Mouse (Mus musculus) heart, embryonic 16.5 days (tissue): Measurements from ENCODE around the gene Olfr1188. TPM values are rescaled to one million over a fixed set of nuclear protein-coding genes. Genes with fewer than 3 reads are reported as not detected.
"Not testable (repeated sequence)": the region's sequence is repeated elsewhere in the genome, so short reads cannot be mapped to it uniquely, and the experiment has no call there.

ENCODE experiments used
- ATAC-seq: fragments of 200-750 bp; cut with Nextera tagmentation; replicated peaks from 2 replicates; pipeline ENCODE4 v1.8.0; 2017; ENCODE audit warnings: moderate number of reproducible peaks; ENCODE audit not compliant: insufficient read depth, low FRiP score; ENCODE audit errors: extremely low read depth
- H3K27ac ChIP-seq: fragments of 300-500 bp; sonication (generic); 2 replicates; pipeline ENCODE4 v1.5.1; 2014; ENCODE audit warnings: mild to moderate bottlenecking, low read length, control low read depth, moderate library complexity
- H3K27me3 ChIP-seq: fragments of 300-500 bp; sonication (generic); 2 replicates; pipeline ENCODE4 v1.6.1; 2014; ENCODE audit warnings: low read length, mixed read lengths; ENCODE audit not compliant: control insufficient read depth, insufficient read depth
- H3K36me3 ChIP-seq: fragments of 300-500 bp; sonication (generic); 2 replicates; pipeline ENCODE4 v1.6.1; 2014; ENCODE audit not compliant: control insufficient read depth, insufficient read depth
- H3K4me1 ChIP-seq: fragments of 300-500 bp; sonication (generic); 2 replicates; pipeline ENCODE4 v1.6.1; 2014; ENCODE audit warnings: low read length, mixed read lengths; ENCODE audit not compliant: control insufficient read depth, insufficient read depth
- H3K4me2 ChIP-seq: fragments of 300-500 bp; sonication (generic); 2 replicates; pipeline ENCODE4 v1.6.1; 2014; ENCODE audit warnings: low read depth, mild to moderate bottlenecking, control low read depth, low read length
- H3K4me3 ChIP-seq: fragments of 300-500 bp; sonication (generic); 2 replicates; pipeline ENCODE4 v1.5.1; 2014; ENCODE audit warnings: mild to moderate bottlenecking, control low read depth, low read length
- H3K9ac ChIP-seq: fragments of 300-500 bp; sonication (generic); 2 replicates; pipeline ENCODE4 v1.6.1; 2014; ENCODE audit warnings: low read length, control low read depth
- H3K9me3 ChIP-seq: fragments of 300-500 bp; sonication (generic); replicated peaks from 2 replicates; pipeline ENCODE4 v1.6.1; 2016; ENCODE audit warnings: low read length; ENCODE audit not compliant: control insufficient read depth
- WGBS: fragments of 180-500 bp; shearing (Covaris S2); extraction: QIAGEN DNeasy Blood & Tissue Kit; methylation state at CpG from one replicate; pipeline ENCODE4 v1.1.7; 2014; 5-methylcytosine and 5-hydroxymethylcytosine counted together
- polyA plus RNA-seq: library from polyadenylated mRNA; unstranded; fragments of >200 nt; fragmentation: Nextera tagmentation; extraction: Ambion mirVana; gene quantifications from 2 replicates; pipeline ENCODE4 v1.2.1, GENCODE M21; 2015

Gene Olfr1188
- polyA plus RNA-seq = not detected in 2 replicates

DNA sequence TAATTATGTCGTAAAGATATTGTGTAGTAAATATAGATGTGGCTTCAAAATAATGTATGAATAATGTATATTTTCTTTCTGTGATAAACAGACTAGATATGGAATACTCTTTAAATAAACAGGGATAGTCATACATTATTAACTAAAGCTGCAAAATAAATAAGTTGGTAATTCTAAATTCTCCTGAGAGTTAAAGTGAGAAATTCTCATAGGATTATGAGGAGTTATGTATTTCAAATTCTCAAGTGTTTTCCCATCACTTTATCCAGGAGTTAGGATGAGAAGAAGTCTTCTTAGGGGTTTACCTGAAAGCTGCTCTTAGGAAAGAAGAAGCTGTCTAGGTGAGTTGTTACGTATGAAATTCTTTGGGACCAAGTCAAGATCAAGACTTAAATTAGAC, at the start of gene Olfr1188:
Gene Olfr1188, plus strand, starts transcription at position 301 of the 400 bp plus-strand sequence.
- H3K9me3 ChIP-seq = no peaks in the 10 kb centered on the region; the same call in 1 of the 2 replicates
- WGBS = 74% methylated on average over 2 of the region's 2 CpGs
- H3K36me3 ChIP-seq = no peaks in the 10 kb centered on the region
- no peaks in the 10 kb centered on the region for H3K4me1 ChIP-seq
- ATAC-seq = no peak
- no peaks in the 10 kb centered on the region for H3K27me3 ChIP-seq
- no peak within 1 kb of the TSS for H3K4me2 ChIP-seq
- no peak within 1 kb of the TSS for H3K9ac ChIP-seq
- no peak within 1 kb of the TSS for H3K27ac ChIP-seq
- no peak within 1 kb of the TSS for H3K4me3 ChIP-seq

DNA sequence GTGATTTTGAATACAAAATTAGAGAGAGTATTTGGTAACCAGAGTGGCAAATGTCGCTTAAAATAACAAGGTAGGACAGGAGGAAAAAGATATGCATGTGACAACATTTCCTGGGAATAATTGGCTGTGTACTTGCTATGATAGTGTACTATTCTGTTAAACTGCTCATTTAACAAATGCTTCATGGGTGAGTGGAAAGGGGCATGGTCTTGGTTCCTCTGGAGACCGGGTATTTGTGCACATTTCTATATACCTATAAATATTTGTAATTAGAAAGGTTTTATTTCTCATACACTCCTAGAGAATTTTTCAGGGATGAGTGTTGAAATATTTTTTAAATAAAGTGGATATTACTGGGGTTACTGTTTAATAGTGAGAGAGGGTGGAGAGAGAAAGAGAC, 38.5 kb upstream of the Olfr1188 start, which contains the start of gene Olfr1186:
Gene Olfr1186, plus strand, starts transcription at position 301 of the 400 bp plus-strand sequence.
- H3K4me3 ChIP-seq = no peak within 1 kb of the TSS
- H3K4me1 ChIP-seq = no peaks in the 10 kb centered on the region
- H3K4me2 ChIP-seq = no peak within 1 kb of the TSS
- no peak within 1 kb of the TSS for H3K27ac ChIP-seq
- H3K36me3 ChIP-seq = no peaks in the 10 kb centered on the region
- WGBS = 62% methylated on average over 2 of the region's 2 CpGs
- H3K9me3 ChIP-seq = no peaks in the 10 kb centered on the region
- ATAC-seq = no peak
- no peak within 1 kb of the TSS for H3K9ac ChIP-seq
- no peaks in the 10 kb centered on the region for H3K27me3 ChIP-seq

DNA sequence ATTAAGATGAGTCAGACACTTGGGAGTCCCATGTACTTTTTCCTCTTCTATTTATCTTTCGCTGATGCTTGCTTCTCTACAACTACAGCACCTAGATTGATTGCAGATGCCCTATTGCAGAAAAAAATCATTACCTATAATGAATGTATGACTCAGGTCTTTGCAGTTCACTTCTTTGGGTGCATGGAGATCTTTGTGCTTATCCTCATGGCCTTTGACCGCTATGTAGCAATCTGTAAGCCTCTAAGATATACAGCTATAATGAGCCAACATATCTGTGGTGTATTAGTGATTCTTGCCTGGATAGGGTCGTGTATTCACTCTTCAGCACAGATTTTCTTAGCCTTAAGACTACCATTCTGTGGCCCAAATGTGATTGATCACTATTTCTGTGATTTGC, 31.0 kb upstream of the Olfr1188 start:
- Histone ChIP-seq H3K4me1 (no peaks in the 10 kb centered on the region), H3K4me3 (no peak overlapping the region), H3K27me3 (no peaks in the 10 kb centered on the region), H3K27ac (no peak overlapping the region), H3K9ac (no peak overlapping the region), H3K36me3 (no peaks in the 10 kb centered on the region), H3K4me2 (no peak overlapping the region), H3K9me3 (no peaks in the 10 kb centered on the region)
- no peak for ATAC-seq
- 60% methylated on average over 3 of the region's 3 CpGs for WGBS

GRCm38 (mm10) chr2:88572696-88573095, 16.0 kb downstream of the Olfr1188 start:
- not testable (repeated sequence) for H3K27ac ChIP-seq, H3K36me3 ChIP-seq, H3K9ac ChIP-seq, H3K4me1 ChIP-seq, H3K27me3 ChIP-seq, H3K4me3 ChIP-seq, H3K4me2 ChIP-seq, ATAC-seq, H3K9me3 ChIP-seq
- WGBS = 77% methylated on average over 12 of the region's 12 CpGs

DNA sequence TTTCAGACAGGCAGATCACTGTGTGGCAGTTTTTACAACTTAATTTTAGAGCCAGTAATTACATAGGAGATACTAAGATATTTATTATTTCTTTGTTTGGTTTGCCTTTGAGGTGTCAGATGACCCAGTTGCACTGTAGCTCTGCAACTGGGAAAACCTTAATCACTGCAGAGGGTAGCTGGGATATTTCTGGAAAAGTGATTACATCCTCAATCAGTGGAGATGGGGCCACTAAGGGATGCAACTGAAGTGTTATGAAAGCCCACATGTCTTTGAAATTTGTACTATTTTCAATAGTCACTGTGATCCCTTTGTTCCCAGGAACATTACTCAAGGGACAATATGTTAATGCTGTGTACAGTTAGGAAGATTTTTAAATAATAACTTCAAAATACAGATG, 29.4 kb downstream of the Olfr1188 start, which contains the start of gene Olfr1189:
Gene Olfr1189, plus strand, starts transcription at position 301 of the 400 bp plus-strand sequence.
- no peak for ATAC-seq
- Histone ChIP-seq H3K4me1 (no peaks in the 10 kb centered on the region), H3K9ac (no peak within 1 kb of the TSS), H3K36me3 (no peaks in the 10 kb centered on the region), H3K4me3 (no peak within 1 kb of the TSS), H3K9me3 (no peaks in the 10 kb centered on the region), H3K4me2 (no peak within 1 kb of the TSS), H3K27ac (no peak within 1 kb of the TSS), H3K27me3 (no peaks in the 10 kb centered on the region)

Other genes starting within 250 kb of the Olfr1188 start
- gene Olfr1174-ps, start 241.8 kb upstream of the Olfr1188 start, polyA plus RNA-seq = not detected in 2 replicates
- gene Olfr1175-ps, start 229.7 kb upstream of the Olfr1188 start, polyA plus RNA-seq = not detected in 2 replicates
- gene Olfr1176, start 220.2 kb upstream of the Olfr1188 start, polyA plus RNA-seq = not detected in 2 replicates
- gene Olfr1177-ps, start 210.4 kb upstream of the Olfr1188 start, polyA plus RNA-seq = not detected in 2 replicates
- gene Olfr1178, start 169.9 kb upstream of the Olfr1188 start, polyA plus RNA-seq = not detected in 2 replicates
- not detected in 2 replicates for gene Olfr1179, start 150.5 kb upstream of the Olfr1188 start, polyA plus RNA-seq
- not detected in 2 replicates for gene Olfr1180, start 137.8 kb upstream of the Olfr1188 start, polyA plus RNA-seq
- gene Olfr1181, start 130.8 kb upstream of the Olfr1188 start, polyA plus RNA-seq = not detected in 2 replicates
- gene Gm13757, start 107.8 kb upstream of the Olfr1188 start, polyA plus RNA-seq = not detected in 2 replicates
- gene Olfr1183, start 102.1 kb upstream of the Olfr1188 start, polyA plus RNA-seq = not detected in 2 replicates
- not detected in 2 replicates for gene Olfr1184, start 73.3 kb upstream of the Olfr1188 start, polyA plus RNA-seq
- not detected in 2 replicates for gene Olfr1185-ps1, start 63.6 kb upstream of the Olfr1188 start, polyA plus RNA-seq
- not detected in 2 replicates for gene Olfr1186, start 38.4 kb upstream of the Olfr1188 start, polyA plus RNA-seq
- gene Olfr1189, start 29.5 kb downstream of the Olfr1188 start, polyA plus RNA-seq = not detected in 2 replicates
- gene Olfr1191-ps1, start 83.6 kb downstream of the Olfr1188 start, polyA plus RNA-seq = not detected in 2 replicates
- not detected in 2 replicates for gene Olfr1192-ps1, start 91.6 kb downstream of the Olfr1188 start, polyA plus RNA-seq
- gene Olfr1193, start 118.7 kb downstream of the Olfr1188 start, polyA plus RNA-seq = not detected in 2 replicates
- gene Olfr1195, start 132.3 kb downstream of the Olfr1188 start, polyA plus RNA-seq = not detected in 2 replicates
- not detected in 2 replicates for gene Olfr1196, start 147.7 kb downstream of the Olfr1188 start, polyA plus RNA-seq
- not detected in 2 replicates for gene Olfr1197, start 175.4 kb downstream of the Olfr1188 start, polyA plus RNA-seq
- gene Olfr1198, start 194.4 kb downstream of the Olfr1188 start, polyA plus RNA-seq = not detected in 2 replicates
- not detected in 2 replicates for gene Olfr1199, start 203.5 kb downstream of the Olfr1188 start, polyA plus RNA-seq
- gene Olfr1200, start 213.6 kb downstream of the Olfr1188 start, polyA plus RNA-seq = not detected in 2 replicates
- not detected in 2 replicates for gene Olfr1201, start 236.1 kb downstream of the Olfr1188 start, polyA plus RNA-seq